Comparison of ENCODE assay signal across 8 mouse cellular contexts in genomic region chr1:56971441-56971861, GRCm38 (mm10). TPM values are rescaled to one million over a fixed set of nuclear protein-coding genes. Genes with fewer than 3 reads are reported as not detected.
DNase-seq lines count a peak whose midpoint lies in the region; ATAC-seq and TF ChIP-seq lines count a peak whose summit lies in the region.

No protein-coding gene starts in this region.

- ATAC-seq in hindbrain, embryonic 12.5 days (ENCODE audit: low FRiP score): peak; percentile 26
- ATAC-seq in CD4-positive, CD25-positive, alpha-beta regulatory T cell, adult 4 months: no peak

- H3K27ac ChIP-seq in hindbrain, embryonic 12.5 days: no peak overlapping the region

- peaks cover 5% of the 10 kb centered on the region; the same call in 1 of the 2 replicates for H3K4me1 ChIP-seq in lung, adult 2 months (ENCODE audit: control insufficient read depth, insufficient read depth, low read length)
- peaks cover 20% of the 10 kb centered on the region for H3K4me1 ChIP-seq in hindbrain, embryonic 12.5 days

- WGBS in lung, adult 2 months: 1% methylated on average over 29 of the region's 29 CpGs
- WGBS in hindbrain, embryonic 12.5 days: under 1% methylated on average over 26 of the region's 29 CpGs

- no peaks in the 10 kb centered on the region for H3K9me3 ChIP-seq in hindbrain, embryonic 12.5 days (replicated peaks)

- H3K27me3 ChIP-seq in hindbrain, embryonic 12.5 days: peaks cover 50% of the 10 kb centered on the region

- no peak for DNase-seq in lung, adult 2 months
- no peak for DNase-seq in lung, postnatal 4 days
- DNase-seq in brain, embryonic 14.5 days (ENCODE audit: low read depth): peak; percentile 66
- peak; percentile 3 for DNase-seq in lung, postnatal 36 days
- DNase-seq in right cerebral cortex, adult 18-20 months: no peak
- no peak for DNase-seq in gastrocnemius, postnatal 36 days

- no peak for TF ChIP-seq POLR2A in lung, adult 2 months (IDR thresholded peaks at IDR 0.05; ENCODE audit: borderline replicate concordance, extremely low read depth, low read depth, low read length)
- TF ChIP-seq POLR2A in brain, embryonic 14.5 days (IDR thresholded peaks at IDR 0.05; ENCODE audit: borderline replicate concordance, extremely low read depth, insufficient read depth, insufficient read length, poor library complexity, severe bottlenecking): no peak

- intact Hi-C loops in gastrocnemius, postnatal 36 days (cut with DNase I): no loop called here

- no peak for TF ChIP-seq CTCF in lung, adult 2 months (IDR thresholded peaks at IDR 0.05; ENCODE audit: insufficient read depth, low read length)
- no peak for TF ChIP-seq CTCF in brain, embryonic 14.5 days (IDR thresholded peaks at IDR 0.05; ENCODE audit: borderline replicate concordance, extremely low read depth, insufficient read depth, insufficient read length)

- peak overlapping the region; percentile 44 for H3K4me3 ChIP-seq in lung, adult 2 months (replicated peaks; ENCODE audit: extremely low read depth, low read depth, low read length)
- peak overlapping the region; percentile 65 for H3K4me3 ChIP-seq in hindbrain, embryonic 12.5 days

- no peaks in the 10 kb centered on the region for H3K36me3 ChIP-seq in hindbrain, embryonic 12.5 days

- H3K9ac ChIP-seq in hindbrain, embryonic 12.5 days: peak overlapping the region; percentile 71

- peak overlapping the region; percentile 94 for H3K4me2 ChIP-seq in hindbrain, embryonic 12.5 days (replicated peaks)

RNA-seq across cellular contexts. Expression of gene Satb2, which starts 7.0 kb away (rescaled TPM):
- polyA plus RNA-seq in lung, adult 2 months (2012; rRNA removed): 0.22 and 0.48 TPM in 2 replicates
- 7.9 and 12.2 TPM in 2 replicates for polyA plus RNA-seq in brain, embryonic 14.5 days (2012; rRNA removed)
- 0.98 and 1.6 TPM in 2 replicates for polyA plus RNA-seq in hindbrain, embryonic 12.5 days (2016; fragmentation: Nextera tagmentation; extraction: Ambion mirVana)
- not detected for polyA plus RNA-seq in CD4-positive, CD25-positive, alpha-beta regulatory T cell, adult 4 months (2017; shearing (Covaris generic))
- under 1 TPM; 0.26 to 0.62 TPM for total RNA-seq in gastrocnemius, postnatal 36 days (2021)

Comparison
In these comparisons a context has a peak if more than half of its experiments do, and no peak if none do; other contexts are left out.
1. DNase-seq: peak in brain, embryonic 14.5 days (single experiment) and lung, postnatal 36 days (single experiment); none in lung, adult 2 months (single experiment), lung, postnatal 4 days (0 of 2), right cerebral cortex, adult 18-20 months (single experiment) and gastrocnemius, postnatal 36 days (0 of 2).